Mouse (Mus musculus): ENCODE measurements around the gene Phtf1. TPM values are rescaled to one million over a fixed set of nuclear protein-coding genes. Genes with fewer than 3 reads are reported as not detected.

The Phtf1 gene
- total and polyA plus RNA-seq, 3 experiments: 13.3 to 36.1 (median 17.2) TPM

GRCm38 (mm10) chr3:104032086-104032485, 64.2 kb downstream of the Phtf1 start:
- H3K4me3 ChIP-seq (ENCODE audit: low read depth, low read length): no peak overlapping the region
- no peaks in the 10 kb centered on the region for H3K9me3 ChIP-seq (replicated peaks)
- peaks cover 6% of the 10 kb centered on the region for H3K27me3 ChIP-seq (ENCODE audit: insufficient read depth, low read length)
- no peaks in the 10 kb centered on the region for H3K36me3 ChIP-seq (replicated peaks)
- no peak for TF ChIP-seq POLR2AphosphoS5 (IDR thresholded peaks at IDR 0.05; ENCODE audit: insufficient replicate concordance, low read depth, low read length)
- TF ChIP-seq TAL1 (conservative IDR thresholded peaks at IDR 0.05; ENCODE audit: low read depth, low read length): no peak
- TF ChIP-seq GATA1 (IDR thresholded peaks at IDR 0.05; ENCODE audit: borderline replicate concordance, low read length): no peak
- TF ChIP-seq CTCF (IDR thresholded peaks at IDR 0.05; ENCODE audit: low read depth, low read length): no peak
- TF ChIP-seq GATA2 (IDR thresholded peaks at IDR 0.05; ENCODE audit: borderline replicate concordance, low read depth, low read length): no peak
- DNase-seq (ENCODE audit: low spot score) (no peak), ATAC-seq (ENCODE audit: extremely low read depth, insufficient number of reproducible peaks, low FRiP score, poor library complexity, severe bottlenecking) (no peak)
- H3K4me1 ChIP-seq (ENCODE audit: insufficient read depth, low read depth, low read length): no peaks in the 10 kb centered on the region

- Histone ChIP-seq H3K4me1 (ENCODE audit: insufficient read depth, low read depth, low read length) (no peaks in the 10 kb centered on the region), H3K9me3 (replicated peaks) (no peaks in the 10 kb centered on the region), H3K27me3 (ENCODE audit: insufficient read depth, low read length) (peaks cover 2% of the 10 kb centered on the region; the same call in 1 of the 2 replicates), H3K4me3 (ENCODE audit: low read depth, low read length) (no peak overlapping the region), H3K36me3 (replicated peaks) (no peaks in the 10 kb centered on the region)
- ATAC-seq (ENCODE audit: extremely low read depth, insufficient number of reproducible peaks, low FRiP score, poor library complexity, severe bottlenecking) (no peak), DNase-seq (ENCODE audit: low spot score) (no peak)
- no peak for TF ChIP-seq TAL1 (conservative IDR thresholded peaks at IDR 0.05; ENCODE audit: low read depth, low read length)
- TF ChIP-seq GATA2 (IDR thresholded peaks at IDR 0.05; ENCODE audit: borderline replicate concordance, low read depth, low read length): no peak
- no peak for TF ChIP-seq CTCF (IDR thresholded peaks at IDR 0.05; ENCODE audit: low read depth, low read length)
- TF ChIP-seq POLR2AphosphoS5 (IDR thresholded peaks at IDR 0.05; ENCODE audit: insufficient replicate concordance, low read depth, low read length): no peak
- TF ChIP-seq GATA1 (IDR thresholded peaks at IDR 0.05; ENCODE audit: borderline replicate concordance, low read length): no peak
These were observed 64.8 kb downstream of the Phtf1 start for GRCm38 (mm10) chr3:104032747-104033146.

DNA sequence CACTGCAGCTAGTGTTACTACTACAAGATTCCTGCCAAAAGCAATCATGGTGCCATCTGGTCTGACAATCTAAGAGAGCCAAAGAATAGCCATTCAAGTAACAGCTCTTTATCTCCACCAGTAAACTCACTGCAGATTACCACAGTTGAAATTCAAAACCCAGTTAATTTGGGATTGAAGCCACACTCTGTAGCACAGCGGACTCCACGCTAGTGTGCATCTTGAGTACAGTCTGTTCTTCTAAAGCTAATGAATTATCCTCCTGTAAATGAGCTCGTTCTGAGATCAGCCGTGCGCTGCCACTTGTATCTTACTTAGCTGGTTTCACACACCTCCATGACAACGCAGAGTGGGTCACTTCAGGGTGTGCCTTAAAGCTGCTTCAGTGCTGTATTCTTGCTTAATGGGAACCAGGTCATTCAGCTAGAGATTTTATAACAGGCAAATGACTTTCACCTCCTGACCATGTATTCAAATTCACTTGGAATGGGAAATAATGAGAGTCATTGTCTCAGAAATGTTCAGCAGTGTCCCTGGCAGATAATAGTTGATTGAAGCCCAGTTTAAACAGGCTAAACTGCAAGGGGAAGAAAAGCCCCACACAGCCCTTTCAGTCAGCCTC, 91.2 kb downstream of the Phtf1 start:
- Histone ChIP-seq H3K36me3 (replicated peaks) (no peaks in the 10 kb centered on the region), H3K9me3 (replicated peaks) (no peaks in the 10 kb centered on the region), H3K27me3 (ENCODE audit: insufficient read depth, low read length) (no peaks in the 10 kb centered on the region; the same call in 1 of the 2 replicates), H3K4me1 (ENCODE audit: insufficient read depth, low read depth, low read length) (no peaks in the 10 kb centered on the region), H3K4me3 (ENCODE audit: low read depth, low read length) (no peak overlapping the region)
- no peak for TF ChIP-seq POLR2AphosphoS5 (IDR thresholded peaks at IDR 0.05; ENCODE audit: insufficient replicate concordance, low read depth, low read length)
- no peak for TF ChIP-seq GATA1 (IDR thresholded peaks at IDR 0.05; ENCODE audit: borderline replicate concordance, low read length)
- TF ChIP-seq CTCF (IDR thresholded peaks at IDR 0.05; ENCODE audit: low read depth, low read length): no peak
- no peak for TF ChIP-seq GATA2 (IDR thresholded peaks at IDR 0.05; ENCODE audit: borderline replicate concordance, low read depth, low read length)
- TF ChIP-seq TAL1 (conservative IDR thresholded peaks at IDR 0.05; ENCODE audit: low read depth, low read length): no peak
- no peak for DNase-seq (ENCODE audit: low spot score)
- no peak for ATAC-seq (ENCODE audit: extremely low read depth, insufficient number of reproducible peaks, low FRiP score, poor library complexity, severe bottlenecking)

DNA sequence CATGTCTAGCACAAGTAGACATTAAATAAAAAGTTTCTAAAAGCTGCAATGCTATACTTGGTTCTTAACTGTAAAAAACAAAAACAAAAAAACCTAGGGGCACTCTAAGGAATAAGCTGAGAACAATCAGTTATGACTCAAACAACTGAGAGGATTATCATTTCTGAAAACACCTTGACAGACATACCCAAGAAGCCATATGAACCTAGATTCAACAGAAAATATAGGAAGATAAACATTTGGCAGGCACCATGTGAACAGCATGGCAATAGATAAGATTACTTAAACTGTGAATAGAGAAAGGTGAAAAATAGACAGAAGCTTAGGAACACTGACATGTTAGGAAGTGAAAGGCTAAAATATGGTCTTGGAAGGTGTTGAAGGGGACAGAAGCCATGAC, 101.5 kb downstream of the Phtf1 start:
- ATAC-seq (ENCODE audit: extremely low read depth, insufficient number of reproducible peaks, low FRiP score, poor library complexity, severe bottlenecking): no peak
- no peaks in the 10 kb centered on the region for H3K9me3 ChIP-seq (replicated peaks)
- H3K27me3 ChIP-seq (ENCODE audit: insufficient read depth, low read length): peaks cover 9% of the 10 kb centered on the region
- H3K4me1 ChIP-seq (ENCODE audit: insufficient read depth, low read depth, low read length): no peaks in the 10 kb centered on the region
- H3K36me3 ChIP-seq (replicated peaks): no peaks in the 10 kb centered on the region
- TF ChIP-seq GATA2 (IDR thresholded peaks at IDR 0.05; ENCODE audit: borderline replicate concordance, low read depth, low read length) (no peak), CTCF (IDR thresholded peaks at IDR 0.05; ENCODE audit: low read depth, low read length) (no peak), TAL1 (conservative IDR thresholded peaks at IDR 0.05; ENCODE audit: low read depth, low read length) (no peak), POLR2AphosphoS5 (IDR thresholded peaks at IDR 0.05; ENCODE audit: insufficient replicate concordance, low read depth, low read length) (no peak), GATA1 (IDR thresholded peaks at IDR 0.05; ENCODE audit: borderline replicate concordance, low read length) (no peak)
- no peak overlapping the region for H3K4me3 ChIP-seq (ENCODE audit: low read depth, low read length)
- no peak for DNase-seq (ENCODE audit: low spot score)

Other genes with a start within 250 kb of the Phtf1 start
- 0.75 TPM in 1 of 2 replicates, not detected in the other for gene Olfml3, start 230.1 kb upstream of the Phtf1 start, total RNA-seq (2014; fragmentation: Nextera tagmentation)
- 0.46 and 0.60 TPM in 2 replicates for gene Olfml3, start 230.1 kb upstream of the Phtf1 start, total RNA-seq (2017)
- gene Olfml3, start 230.1 kb upstream of the Phtf1 start, polyA plus RNA-seq (2012): not detected in 2 replicates
- not detected in 2 replicates for gene Gm10964, start 228.7 kb upstream of the Phtf1 start, total RNA-seq (2014; fragmentation: Nextera tagmentation)
- gene Gm10964, start 228.7 kb upstream of the Phtf1 start, total RNA-seq (2017): not detected in 2 replicates
- not detected in 2 replicates for gene Gm10964, start 228.7 kb upstream of the Phtf1 start, polyA plus RNA-seq (2012)
- gene Hipk1, start 176.5 kb upstream of the Phtf1 start, total RNA-seq (2014; fragmentation: Nextera tagmentation): 188 and 208 TPM in 2 replicates
- gene Hipk1, start 176.5 kb upstream of the Phtf1 start, total RNA-seq (2017): 47.7 and 57.5 TPM in 2 replicates
- gene Hipk1, start 176.5 kb upstream of the Phtf1 start, polyA plus RNA-seq (2012): 39.1 and 42.6 TPM in 2 replicates
- 21.8 and 28.6 TPM in 2 replicates for gene Dclre1b, start 158.7 kb upstream of the Phtf1 start, total RNA-seq (2014; fragmentation: Nextera tagmentation)
- 8.0 and 8.6 TPM in 2 replicates for gene Dclre1b, start 158.7 kb upstream of the Phtf1 start, total RNA-seq (2017)
- gene Dclre1b, start 158.7 kb upstream of the Phtf1 start, polyA plus RNA-seq (2012): 2.6 and 5.7 TPM in 2 replicates
- gene Ap4b1, start 158.6 kb upstream of the Phtf1 start, total RNA-seq (2014; fragmentation: Nextera tagmentation): 13.5 and 30.8 TPM in 2 replicates
- gene Ap4b1, start 158.6 kb upstream of the Phtf1 start, total RNA-seq (2017): 24.1 and 24.4 TPM in 2 replicates
- gene Ap4b1, start 158.6 kb upstream of the Phtf1 start, polyA plus RNA-seq (2012): 2.5 and 3.4 TPM in 2 replicates
- gene Gm43064, start 158.5 kb upstream of the Phtf1 start, total RNA-seq (2014; fragmentation: Nextera tagmentation): 3.1 and 8.7 TPM in 2 replicates
- gene Gm43064, start 158.5 kb upstream of the Phtf1 start, total RNA-seq (2017): 0.82 TPM in 1 of 2 replicates, not detected in the other
- gene Gm43064, start 158.5 kb upstream of the Phtf1 start, polyA plus RNA-seq (2012): 0.05 and 0.13 TPM in 2 replicates
- not detected in 2 replicates for gene Bcl2l15, start 135.5 kb upstream of the Phtf1 start, total RNA-seq (2014; fragmentation: Nextera tagmentation)
- 0.58 and 1.1 TPM in 2 replicates for gene Bcl2l15, start 135.5 kb upstream of the Phtf1 start, total RNA-seq (2017)
- not detected in 2 replicates for gene Bcl2l15, start 135.5 kb upstream of the Phtf1 start, polyA plus RNA-seq (2012)
- not detected in 2 replicates for gene Ptpn22, start 108.3 kb upstream of the Phtf1 start, total RNA-seq (2014; fragmentation: Nextera tagmentation)
- gene Ptpn22, start 108.3 kb upstream of the Phtf1 start, total RNA-seq (2017): 0.16 TPM in 1 of 2 replicates, not detected in the other
- gene Ptpn22, start 108.3 kb upstream of the Phtf1 start, polyA plus RNA-seq (2012): 0.13 TPM in 1 of 2 replicates, not detected in the other
- gene Rsbn1, start 54.0 kb upstream of the Phtf1 start, total RNA-seq (2014; fragmentation: Nextera tagmentation): 38.9 and 39.6 TPM in 2 replicates
- gene Rsbn1, start 54.0 kb upstream of the Phtf1 start, total RNA-seq (2017): 29.4 and 34.7 TPM in 2 replicates
- gene Rsbn1, start 54.0 kb upstream of the Phtf1 start, polyA plus RNA-seq (2012): 13.3 and 16.5 TPM in 2 replicates

All from G1E (cell line).